In genomic region chr9:46481491-46481890, GRCm38 (mm10) we compare ENCODE assay signal across 29 mouse cellular contexts.
A peak's percentile ranks its signal among the peaks of the same experiment; 100 is the strongest.
DNase-seq lines count a peak whose midpoint lies in the region; ATAC-seq lines count a peak whose summit lies in the region.
"Had no signal": no experiment of that assay in that cellular context is flagged by ENCODE, and none has a peak within 500 bp of the region (broad histone marks: within the 10 kb centered on the region; RNA-seq: fewer than 3 reads in every experiment).

No protein-coding gene starts in this region.

- peaks cover 57% of the 10 kb centered on the region for H3K27me3 ChIP-seq in forebrain, embryonic 10.5 days (ENCODE audit: poor library complexity, severe bottlenecking)
- H3K27me3 ChIP-seq in forebrain, embryonic 11.5 days (ENCODE audit: control insufficient read depth, insufficient read depth, low read length): no peaks in the 10 kb centered on the region
- peaks cover 2% of the 10 kb centered on the region; the same call in 1 of the 2 replicates for H3K27me3 ChIP-seq in midbrain, embryonic 11.5 days (ENCODE audit: control insufficient read depth, insufficient read depth, low read length)
- H3K27me3 ChIP-seq in midbrain, embryonic 14.5 days (ENCODE audit: control insufficient read depth, insufficient read depth, low read length): no peaks in the 10 kb centered on the region
- H3K27me3 ChIP-seq: embryonic facial prominence, embryonic 13.5 days; intestine, embryonic 15.5 days had no signal

- peaks cover 50% of the 10 kb centered on the region for H3K4me1 ChIP-seq in forebrain, embryonic 10.5 days
- H3K4me1 ChIP-seq in forebrain, embryonic 11.5 days (replicated peaks; ENCODE audit: control insufficient read depth, insufficient read depth, low read length): peaks cover 18% of the 10 kb centered on the region
- H3K4me1 ChIP-seq in midbrain, embryonic 11.5 days (ENCODE audit: control insufficient read depth, insufficient read depth, low read length): peaks cover 42% of the 10 kb centered on the region
- peaks cover 29% of the 10 kb centered on the region for H3K4me1 ChIP-seq in midbrain, embryonic 14.5 days (ENCODE audit: control insufficient read depth, insufficient read depth, low read length)

- no peaks in the 10 kb centered on the region for H3K9me3 ChIP-seq in forebrain, embryonic 10.5 days
- no peaks in the 10 kb centered on the region for H3K9me3 ChIP-seq in forebrain, embryonic 11.5 days (ENCODE audit: control insufficient read depth, low read length)
- H3K9me3 ChIP-seq in midbrain, embryonic 11.5 days (ENCODE audit: control insufficient read depth, low read length): no peaks in the 10 kb centered on the region
- H3K9me3 ChIP-seq in midbrain, embryonic 14.5 days (ENCODE audit: control insufficient read depth, low read length): no peaks in the 10 kb centered on the region
- H3K9me3 ChIP-seq: embryonic facial prominence, embryonic 10.5 days; embryonic facial prominence, embryonic 13.5 days; heart, embryonic 10.5 days; heart, embryonic 13.5 days; hindbrain, embryonic 13.5 days; intestine, embryonic 15.5 days had no signal

- H3K27ac ChIP-seq in forebrain, embryonic 10.5 days: 0 out of 2 replicates have a peak overlapping the region, but pooled peaks have one; percentile 73
- H3K27ac ChIP-seq in forebrain, embryonic 11.5 days (ENCODE audit: low read depth, low read length): no peak overlapping the region
- peak overlapping the region; percentile 37; the same call in 1 of the 2 replicates for H3K27ac ChIP-seq in midbrain, embryonic 11.5 days (ENCODE audit: low read depth, low read length)
- H3K27ac ChIP-seq in midbrain, embryonic 14.5 days (replicated peaks; ENCODE audit: low read depth, low read length): no peak overlapping the region
- H3K27ac ChIP-seq: embryonic facial prominence, embryonic 10.5 days; embryonic facial prominence, embryonic 13.5 days; gastrocnemius, adult 2 months; heart, adult 2 months; heart, embryonic 10.5 days; heart, embryonic 13.5 days; intestine, embryonic 15.5 days had no signal

- WGBS in forebrain, embryonic 10.5 days: 61% methylated on average over 7 of the region's 7 CpGs
- WGBS in forebrain, embryonic 11.5 days: 54% methylated on average over 7 of the region's 7 CpGs
- 31% methylated on average over 7 of the region's 7 CpGs for WGBS in midbrain, embryonic 11.5 days
- 36% methylated on average over 7 of the region's 7 CpGs for WGBS in midbrain, embryonic 14.5 days

- no peak overlapping the region for H3K4me2 ChIP-seq in forebrain, embryonic 11.5 days (ENCODE audit: low read depth, low read length, severe bottlenecking)
- no peak overlapping the region for H3K4me2 ChIP-seq in midbrain, embryonic 11.5 days
- H3K4me2 ChIP-seq in midbrain, embryonic 14.5 days (ENCODE audit: low read length): no peak overlapping the region
- H3K4me2 ChIP-seq: embryonic facial prominence, embryonic 13.5 days; heart, embryonic 13.5 days; hindbrain, embryonic 13.5 days; intestine, embryonic 15.5 days had no signal

- no peaks in the 10 kb centered on the region for H3K36me3 ChIP-seq in forebrain, embryonic 10.5 days (replicated peaks)
- H3K36me3 ChIP-seq in forebrain, embryonic 11.5 days (ENCODE audit: control insufficient read depth, insufficient read depth, low read length): no peaks in the 10 kb centered on the region
- no peaks in the 10 kb centered on the region for H3K36me3 ChIP-seq in midbrain, embryonic 11.5 days (ENCODE audit: control insufficient read depth, insufficient read depth, low read length)
- no peaks in the 10 kb centered on the region for H3K36me3 ChIP-seq in midbrain, embryonic 14.5 days (ENCODE audit: control insufficient read depth, insufficient read depth, low read length)
- H3K36me3 ChIP-seq: embryonic facial prominence, embryonic 10.5 days; embryonic facial prominence, embryonic 13.5 days; heart, embryonic 10.5 days; heart, embryonic 13.5 days; hindbrain, embryonic 13.5 days; intestine, embryonic 15.5 days had no signal

- ATAC-seq in forebrain, embryonic 11.5 days (replicated peaks; ENCODE audit: low FRiP score): no peak
- ATAC-seq in midbrain, embryonic 11.5 days (ENCODE audit: low FRiP score): no peak
- no peak for ATAC-seq in midbrain, embryonic 14.5 days (ENCODE audit: low FRiP score, low TSS enrichment)
- no peak for ATAC-seq in monocyte, adult 5-6 weeks (replicated peaks; ENCODE audit: insufficient number of reproducible peaks, low FRiP score, low TSS enrichment, poor library complexity, severe bottlenecking)
- ATAC-seq: forebrain, embryonic 14.5 days; forebrain, postnatal 0 days; hindbrain, embryonic 16.5 days; intestine, embryonic 15.5 days had no signal

- H3K9ac ChIP-seq in forebrain, embryonic 11.5 days (ENCODE audit: low read length): no peak overlapping the region
- H3K9ac ChIP-seq in midbrain, embryonic 11.5 days (ENCODE audit: low read length): no peak overlapping the region
- H3K9ac ChIP-seq in midbrain, embryonic 14.5 days (replicated peaks; ENCODE audit: low read length): no peak overlapping the region
- H3K9ac ChIP-seq: embryonic facial prominence, embryonic 13.5 days; forebrain, postnatal 0 days; heart, embryonic 13.5 days; intestine, embryonic 15.5 days had no signal

- no peak overlapping the region for H3K4me3 ChIP-seq in forebrain, embryonic 10.5 days
- no peak overlapping the region for H3K4me3 ChIP-seq in forebrain, embryonic 11.5 days (ENCODE audit: low read depth, low read length)
- no peak overlapping the region for H3K4me3 ChIP-seq in midbrain, embryonic 11.5 days (ENCODE audit: low read depth, low read length)
- H3K4me3 ChIP-seq in midbrain, embryonic 14.5 days (replicated peaks; ENCODE audit: low read depth, low read length): no peak overlapping the region
- H3K4me3 ChIP-seq: embryonic facial prominence, embryonic 10.5 days; embryonic facial prominence, embryonic 13.5 days; erythroblast, embryonic 14.5 days; gastrocnemius, adult 2 months; heart, adult 2 months; heart, embryonic 10.5 days; heart, embryonic 13.5 days; hindbrain, embryonic 13.5 days; intestine, embryonic 15.5 days had no signal

- no peak for DNase-seq in forebrain, embryonic 10.5 days (ENCODE audit: extremely low spot score, low spot score)
- no peak for DNase-seq in forebrain, embryonic 11.5 days (ENCODE audit: low spot score)
- no peak for DNase-seq in midbrain, embryonic 11.5 days (ENCODE audit: low spot score, missing footprints)
- DNase-seq in midbrain, embryonic 14.5 days: no peak
- peak; percentile 54 for DNase-seq in embryo, embryonic 10.5 days (ENCODE audit: low spot score)
- DNase-seq: adrenal gland, adult 2 months; adrenal gland, postnatal 14 days; B cell, adult 2 months; cerebellum, adult 11 months; cerebellum, adult 2 months; cerebellum, adult 9-11 months; cerebellum, postnatal 25 days; forebrain, postnatal 0 days; gastrocnemius, adult 2 months; gastrocnemius, postnatal 25 days; heart, adult 2 months; heart, postnatal 14 days; heart, postnatal 4 days; kidney, adult 11 months had no signal

Comparison
In these comparisons a context has a peak if more than half of its experiments do, and no peak if none do; other contexts are left out.
1. H3K27ac ChIP-seq: peak in forebrain, embryonic 10.5 days (single experiment) and midbrain, embryonic 11.5 days (single experiment); none in forebrain, embryonic 11.5 days (single experiment) and midbrain, embryonic 14.5 days (single experiment).